Mouse (Mus musculus): ENCODE results near the gene Rps21.
"Not testable (repeated sequence)": the region's sequence is repeated elsewhere in the genome, so short reads cannot be mapped to it uniquely, and the experiment has no call there.

Rps21 gene

DNA sequence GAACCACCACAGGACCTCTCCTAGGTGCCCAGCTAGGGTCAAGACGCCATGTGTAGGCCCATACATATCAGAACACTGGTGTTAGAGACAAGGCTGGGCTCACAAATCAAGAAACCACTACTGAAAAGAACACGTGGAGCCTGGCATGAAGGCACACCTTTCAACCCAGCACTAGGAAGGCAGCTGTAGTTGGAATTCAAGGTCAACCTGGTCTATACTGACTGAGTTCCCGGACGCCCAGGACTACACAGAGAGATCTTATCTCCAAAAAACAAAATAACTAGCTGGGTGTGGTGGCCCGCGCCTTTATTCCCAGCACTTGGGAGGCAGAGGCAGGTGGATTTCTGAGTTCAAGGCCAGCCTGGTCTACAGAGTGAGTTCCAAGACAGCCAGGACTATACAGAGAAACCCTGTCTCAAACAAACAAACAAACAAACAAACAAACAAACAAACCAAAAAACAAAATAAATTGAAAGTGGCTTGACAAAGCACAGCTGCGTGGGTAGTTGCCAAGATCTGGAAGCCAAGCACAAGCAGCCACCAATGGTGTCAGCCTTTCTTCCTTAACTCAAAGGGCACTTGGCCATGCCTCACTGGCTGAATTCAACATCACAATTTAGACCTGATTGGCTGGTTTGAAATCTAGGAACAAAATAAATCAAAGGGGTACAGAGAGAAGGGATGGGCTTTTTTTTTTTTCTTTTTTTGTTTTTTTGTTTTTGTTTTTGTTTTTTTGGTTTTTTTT is 19.4 kb upstream of the Rps21 start:
- no peak for DNase-seq (ENCODE audit: low read depth, low spot score)
- Histone ChIP-seq H3K27me3 (ENCODE audit: control insufficient read depth, insufficient read depth, low read length, poor library complexity, severe bottlenecking) (no peaks in the 10 kb centered on the region), H3K36me3 (ENCODE audit: control insufficient read depth, insufficient read depth, low read length, poor library complexity, severe bottlenecking) (no peaks in the 10 kb centered on the region)

DNA sequence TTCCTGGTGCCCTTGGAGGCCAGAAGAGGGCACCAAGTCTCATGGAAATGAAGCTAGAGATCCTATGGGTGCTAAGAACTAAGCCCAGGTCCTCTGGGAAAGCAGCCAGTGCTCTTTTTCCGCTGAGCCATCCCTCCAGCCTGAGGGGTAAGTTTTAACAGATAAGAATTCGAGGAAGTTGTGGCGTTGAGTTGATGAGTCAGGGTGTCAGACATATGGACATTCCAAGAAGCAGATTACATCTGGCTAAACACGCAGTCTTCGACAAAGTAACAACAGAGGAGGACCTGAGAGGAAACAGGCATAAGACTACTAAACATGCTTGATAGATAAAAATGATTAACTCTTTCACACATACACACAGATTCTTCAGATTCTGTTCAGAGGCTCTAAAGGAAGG is 18.6 kb upstream of the Rps21 start:
- Histone ChIP-seq H3K36me3 (ENCODE audit: control insufficient read depth, insufficient read depth, low read length, poor library complexity, severe bottlenecking) (no peaks in the 10 kb centered on the region), H3K27me3 (ENCODE audit: control insufficient read depth, insufficient read depth, low read length, poor library complexity, severe bottlenecking) (no peaks in the 10 kb centered on the region)
- DNase-seq (ENCODE audit: low read depth, low spot score): no peak

DNA sequence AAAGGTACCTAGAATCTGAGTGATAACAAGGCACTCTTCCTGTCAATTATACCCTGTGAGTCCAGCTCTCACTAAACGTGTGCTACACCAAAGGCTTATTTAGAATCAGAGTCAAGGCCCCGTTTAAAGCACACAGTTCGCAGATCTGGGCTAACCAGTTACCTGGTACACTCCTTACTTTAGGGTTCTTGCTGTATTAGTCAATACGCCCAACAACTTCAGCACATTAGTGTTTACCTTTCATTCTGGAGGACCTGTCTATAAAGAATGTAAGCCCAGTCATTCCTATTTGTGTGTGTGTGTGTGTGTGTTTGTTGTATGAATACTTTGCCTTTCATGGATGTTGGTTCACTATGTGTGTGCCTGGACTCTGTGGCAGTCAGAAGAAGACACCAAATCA is 14.1 kb upstream of the Rps21 start:
- no peaks in the 10 kb centered on the region for H3K36me3 ChIP-seq (ENCODE audit: control insufficient read depth, insufficient read depth, low read length, poor library complexity, severe bottlenecking)
- no peak for DNase-seq (ENCODE audit: low read depth, low spot score)
- H3K27me3 ChIP-seq (ENCODE audit: control insufficient read depth, insufficient read depth, low read length, poor library complexity, severe bottlenecking): no peaks in the 10 kb centered on the region

DNA sequence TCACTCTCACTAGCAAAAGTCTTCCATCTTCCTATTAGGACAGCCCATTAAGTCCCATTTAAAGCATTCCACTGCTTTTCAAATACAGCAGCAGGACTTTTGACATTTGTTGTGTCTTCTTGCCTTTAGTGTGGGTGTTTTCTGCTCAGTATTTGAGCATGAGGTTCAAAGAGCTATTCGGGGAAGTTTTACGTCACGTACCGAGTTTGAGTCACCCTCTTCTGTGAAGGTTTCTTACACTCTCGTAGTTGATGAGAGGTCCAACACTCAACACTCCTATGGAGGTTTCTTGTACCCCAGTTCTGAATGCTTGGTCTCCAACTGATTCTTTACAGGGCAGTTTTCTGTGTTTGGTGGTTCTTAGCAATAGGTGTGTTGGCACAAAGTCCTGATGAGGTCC is 9.3 kb upstream of the Rps21 start:
- Histone ChIP-seq H3K36me3 (ENCODE audit: control insufficient read depth, insufficient read depth, low read length, poor library complexity, severe bottlenecking) (no peaks in the 10 kb centered on the region), H3K27me3 (ENCODE audit: control insufficient read depth, insufficient read depth, low read length, poor library complexity, severe bottlenecking) (no peaks in the 10 kb centered on the region)
- no peak for DNase-seq (ENCODE audit: low read depth, low spot score)

- no peak for DNase-seq (ENCODE audit: low read depth, low spot score)
- Histone ChIP-seq H3K36me3 (ENCODE audit: control insufficient read depth, insufficient read depth, low read length, poor library complexity, severe bottlenecking) (no peaks in the 10 kb centered on the region), H3K27me3 (ENCODE audit: control insufficient read depth, insufficient read depth, low read length, poor library complexity, severe bottlenecking) (no peaks in the 10 kb centered on the region)
These were observed 8.1 kb upstream of the Rps21 start for GRCm38 (mm10) chr2:180248947-180249660.

GRCm38 (mm10) chr2:180250930-180251611 is 6.1 kb upstream of the Rps21 start:
- no peaks in the 10 kb centered on the region for H3K36me3 ChIP-seq (ENCODE audit: control insufficient read depth, insufficient read depth, low read length, poor library complexity, severe bottlenecking)
- DNase-seq (ENCODE audit: low read depth, low spot score): peak; percentile 91
- H3K27me3 ChIP-seq (ENCODE audit: control insufficient read depth, insufficient read depth, low read length, poor library complexity, severe bottlenecking): no peaks in the 10 kb centered on the region

DNA sequence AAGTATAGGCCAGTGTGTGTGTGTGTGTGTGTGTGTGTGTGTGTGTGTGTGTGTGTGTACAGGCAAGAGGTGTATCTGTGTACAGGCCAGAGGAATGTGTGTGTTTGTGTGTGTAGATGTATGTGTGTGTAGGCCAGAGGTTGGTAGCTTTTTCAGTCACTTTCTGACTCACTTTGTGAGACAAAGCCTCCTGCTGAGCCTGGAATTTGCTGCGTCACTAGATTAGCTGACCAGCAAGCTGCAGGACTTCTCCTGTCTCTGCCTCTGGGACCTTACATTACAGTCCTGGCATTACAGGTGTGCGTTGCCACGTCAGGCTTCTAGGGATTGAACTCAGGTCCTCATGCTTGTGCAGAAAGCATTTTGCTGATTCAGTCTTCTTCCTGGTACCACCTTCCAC is 5.3 kb upstream of the Rps21 start:
- no peaks in the 10 kb centered on the region for H3K27me3 ChIP-seq (ENCODE audit: control insufficient read depth, insufficient read depth, low read length, poor library complexity, severe bottlenecking)
- no peak for DNase-seq (ENCODE audit: low read depth, low spot score)
- no peaks in the 10 kb centered on the region for H3K36me3 ChIP-seq (ENCODE audit: control insufficient read depth, insufficient read depth, low read length, poor library complexity, severe bottlenecking)

- no peak for DNase-seq (ENCODE audit: low read depth, low spot score)
- Histone ChIP-seq H3K36me3 (ENCODE audit: control insufficient read depth, insufficient read depth, low read length, poor library complexity, severe bottlenecking) (peaks cover 2% of the 10 kb centered on the region), H3K27me3 (ENCODE audit: control insufficient read depth, insufficient read depth, low read length, poor library complexity, severe bottlenecking) (no peaks in the 10 kb centered on the region)
These were observed 2.6 kb upstream of the Rps21 start for GRCm38 (mm10) chr2:180254436-180255209.

- Histone ChIP-seq H3K27me3 (ENCODE audit: control insufficient read depth, insufficient read depth, low read length, poor library complexity, severe bottlenecking) (no peaks in the 10 kb centered on the region), H3K36me3 (ENCODE audit: control insufficient read depth, insufficient read depth, low read length, poor library complexity, severe bottlenecking) (peaks cover 2% of the 10 kb centered on the region)
- DNase-seq (ENCODE audit: low read depth, low spot score): no peak
These were observed 1.5 kb upstream of the Rps21 start for GRCm38 (mm10) chr2:180255701-180256100.

DNA sequence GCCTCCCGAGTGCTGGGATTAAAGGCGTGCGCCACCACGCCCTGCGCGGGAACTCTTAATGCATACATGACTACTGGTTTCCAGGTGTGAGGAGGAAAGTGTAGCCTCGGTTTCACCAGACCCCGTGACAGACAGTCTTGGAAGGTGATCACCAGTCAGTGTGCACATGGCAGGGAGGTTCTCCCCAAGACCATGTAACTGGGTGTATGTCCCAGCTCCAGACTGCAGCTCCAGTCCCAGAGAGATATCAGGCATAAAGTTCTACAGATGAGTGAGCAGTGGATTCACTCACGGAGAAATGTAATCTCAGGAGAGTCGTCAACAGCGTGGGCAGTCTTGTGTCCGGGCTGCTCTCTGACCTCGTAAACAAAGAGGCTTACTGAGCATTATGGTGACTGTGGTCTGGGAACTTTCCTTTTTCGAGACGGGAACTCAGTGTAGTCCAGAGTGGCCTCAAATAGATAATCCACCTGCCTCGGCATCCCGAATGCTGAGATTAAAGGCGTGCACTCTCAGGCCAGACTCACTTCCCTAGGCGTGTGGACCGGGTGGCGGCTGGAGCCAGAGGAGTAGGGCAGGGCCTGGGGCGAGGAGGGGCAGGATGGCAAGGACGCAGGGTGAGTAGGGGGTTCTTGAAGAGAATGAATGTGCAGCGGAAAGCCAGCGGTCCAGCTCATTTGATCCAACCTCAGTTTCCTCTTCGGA is 729 bp upstream of the Rps21 start:
- DNase-seq (ENCODE audit: low read depth, low spot score): no peak
- Histone ChIP-seq H3K27me3 (ENCODE audit: control insufficient read depth, insufficient read depth, low read length, poor library complexity, severe bottlenecking) (no peaks in the 10 kb centered on the region), H3K36me3 (ENCODE audit: control insufficient read depth, insufficient read depth, low read length, poor library complexity, severe bottlenecking) (peaks cover 5% of the 10 kb centered on the region)

- peaks cover 5% of the 10 kb centered on the region for H3K36me3 ChIP-seq (ENCODE audit: control insufficient read depth, insufficient read depth, low read length, poor library complexity, severe bottlenecking)
- DNase-seq (ENCODE audit: low read depth, low spot score): no peak
- H3K27me3 ChIP-seq (ENCODE audit: control insufficient read depth, insufficient read depth, low read length, poor library complexity, severe bottlenecking): no peaks in the 10 kb centered on the region
These were observed 1.0 kb downstream of the Rps21 start for GRCm38 (mm10) chr2:180257963-180258865.

DNA sequence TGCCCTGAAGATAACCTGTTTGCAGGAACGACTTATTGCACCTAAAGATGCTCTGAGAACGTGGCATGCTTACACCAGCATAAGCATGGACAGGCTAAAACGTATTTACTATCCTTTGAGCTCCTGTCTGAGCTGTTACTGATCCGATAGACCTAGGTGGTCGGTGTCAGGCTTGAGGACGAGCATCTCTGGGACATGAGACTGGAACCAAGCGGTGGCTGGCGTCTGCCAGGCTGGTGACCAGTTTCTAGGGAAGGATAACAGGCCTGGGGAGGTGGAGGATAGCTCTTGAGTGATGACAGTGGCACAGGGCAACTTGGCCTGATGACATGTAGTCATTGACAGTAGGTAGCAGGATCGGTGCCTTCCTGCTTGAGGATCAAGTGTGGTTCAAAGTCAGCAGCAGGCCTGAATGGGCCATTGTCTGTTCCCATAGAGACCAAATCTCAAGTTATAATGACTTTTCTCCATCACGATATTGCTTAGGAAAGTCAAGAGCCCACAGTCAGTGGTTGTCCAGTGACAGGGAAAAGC is 1.8 kb downstream of the Rps21 start:
- not testable (repeated sequence) for H3K27me3 ChIP-seq (ENCODE audit: control insufficient read depth, insufficient read depth, low read length, poor library complexity, severe bottlenecking); DNase-seq (ENCODE audit: low read depth, low spot score); H3K36me3 ChIP-seq (ENCODE audit: control insufficient read depth, insufficient read depth, low read length, poor library complexity, severe bottlenecking)

- not testable (repeated sequence) for H3K27me3 ChIP-seq (ENCODE audit: control insufficient read depth, insufficient read depth, low read length, poor library complexity, severe bottlenecking); H3K36me3 ChIP-seq (ENCODE audit: control insufficient read depth, insufficient read depth, low read length, poor library complexity, severe bottlenecking); DNase-seq (ENCODE audit: low read depth, low spot score)
These were observed 2.8 kb downstream of the Rps21 start for GRCm38 (mm10) chr2:180259826-180260609.
